Mouse (Mus musculus): ENCODE data around the gene Iqsec1.

DNA sequence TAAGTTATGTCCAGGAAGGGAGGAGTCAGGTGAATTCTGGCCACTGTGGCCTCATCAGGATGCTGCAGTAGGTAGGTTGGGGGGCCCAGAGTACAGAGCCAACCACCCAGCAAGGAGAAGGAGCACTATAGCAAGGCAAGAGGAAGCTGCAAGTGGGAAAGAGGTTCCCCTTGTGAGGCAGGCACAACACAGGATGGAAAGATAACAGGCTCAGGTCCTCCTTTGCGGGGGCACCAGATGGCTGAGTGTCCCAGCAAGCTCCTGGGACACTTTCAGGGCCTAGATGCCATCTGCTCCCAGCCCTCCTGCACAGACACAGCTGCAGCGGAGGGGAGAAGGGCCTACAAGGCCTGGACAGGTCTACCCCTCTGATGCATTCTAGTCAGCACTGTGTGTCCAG is 228.7 kb downstream of the Iqsec1 start:
- TF ChIP-seq POLR2A (IDR thresholded peaks at IDR 0.05; ENCODE audit: low read depth, low read length) (no peak), CTCF (IDR thresholded peaks at IDR 0.05; ENCODE audit: extremely low read depth, insufficient read length, insufficient replicate concordance, low read depth, low read length) (no peak)
